Mouse (Mus musculus) bone marrow macrophage, adult 2 months (primary cell): ENCODE data around the gene Nfix. TPM values are rescaled to one million over a fixed set of nuclear protein-coding genes. Genes with fewer than 3 reads are reported as not detected.
A peak's percentile ranks its signal among the peaks of the same experiment; 100 is the strongest.

Experiments used
- H3K27ac ChIP-seq: 2 replicates; pipeline ENCODE4 v1.5.1; 2012; ENCODE audit warnings: low read depth, low read length; ENCODE audit not compliant: insufficient read depth
- H3K4me1 ChIP-seq: 2 replicates; pipeline ENCODE4 v1.6.1; 2012; ENCODE audit warnings: low read length; ENCODE audit not compliant: control insufficient read depth, insufficient read depth
- H3K4me3 ChIP-seq: 2 replicates; pipeline ENCODE4 v1.5.1; 2012; ENCODE audit warnings: mild to moderate bottlenecking, low read length, moderate library complexity; ENCODE audit not compliant: insufficient read depth
- CTCF ChIP-seq: IDR thresholded peaks from 2 replicates; pipeline ENCODE4 v1.5.1; 2012; ENCODE audit warnings: low read depth, mild to moderate bottlenecking, low read length, moderate library complexity
- POLR2A ChIP-seq: IDR thresholded peaks from 2 replicates; pipeline ENCODE4 v1.6.1; 2012; ENCODE audit warnings: mild to moderate bottlenecking, low read depth, low read length, borderline replicate concordance
- polyA plus RNA-seq: library from polyadenylated mRNA; stranded (reverse); fragments of >200 nt; gene quantifications from 2 replicates; pipeline ENCODE4 v1.2.4, GENCODE M21; 2012; ENCODE audit not compliant: missing spikeins, insufficient read depth, insufficient read length

Nfix gene
- polyA plus RNA-seq, 1 experiment: 12.5 TPM

- TF ChIP-seq CTCF (no peak), POLR2A (no peak)
- H3K4me1 ChIP-seq: peaks cover 2% of the 10 kb centered on the region; the same call in 1 of the 2 replicates
- peak overlapping the region; percentile 66 for H3K4me3 ChIP-seq
- H3K27ac ChIP-seq: no peak overlapping the region
These were observed 810 bp downstream of the Nfix start for GRCm38 (mm10) chr8:84799136-84799931.

GRCm38 (mm10) chr8:84798446-84799135 lies 1.6 kb downstream of the Nfix start:
- H3K27ac ChIP-seq: no peak overlapping the region
- TF ChIP-seq POLR2A (no peak), CTCF (no peak)
- H3K4me3 ChIP-seq: peak overlapping the region; percentile 66
- H3K4me1 ChIP-seq: peaks cover 2% of the 10 kb centered on the region; the same call in 1 of the 2 replicates

- no peak overlapping the region for H3K4me3 ChIP-seq
- H3K4me1 ChIP-seq: peaks cover 2% of the 10 kb centered on the region; the same call in 1 of the 2 replicates
- TF ChIP-seq POLR2A (no peak), CTCF (no peak)
- no peak overlapping the region for H3K27ac ChIP-seq
These were observed 2.2 kb downstream of the Nfix start for GRCm38 (mm10) chr8:84797971-84798370.

- no peak overlapping the region for H3K27ac ChIP-seq
These were observed 2.8 kb downstream of the Nfix start for GRCm38 (mm10) chr8:84797256-84797797.

GRCm38 (mm10) chr8:84794486-84794885 lies 5.7 kb downstream of the Nfix start:
- Histone ChIP-seq H3K27ac (no peak overlapping the region), H3K4me3 (no peak overlapping the region), H3K4me1 (no peaks in the 10 kb centered on the region)
- TF ChIP-seq CTCF: no peak
- TF ChIP-seq POLR2A: no peak

More at GRCm38 (mm10) chr8:84797256-84797797, 2.8 kb downstream of the Nfix start:
- TF ChIP-seq CTCF (no peak), POLR2A (no peak)
- peaks cover 2% of the 10 kb centered on the region; the same call in 1 of the 2 replicates for H3K4me1 ChIP-seq
- no peak overlapping the region for H3K4me3 ChIP-seq

- TF ChIP-seq CTCF (no peak), POLR2A (no peak)
- Histone ChIP-seq H3K4me3 (no peak overlapping the region), H3K4me1 (no peaks in the 10 kb centered on the region), H3K27ac (no peak overlapping the region)
These were observed 6.2 kb downstream of the Nfix start for GRCm38 (mm10) chr8:84793791-84794485.

- no peaks in the 10 kb centered on the region for H3K4me1 ChIP-seq
- no peak overlapping the region for H3K27ac ChIP-seq
- H3K4me3 ChIP-seq: no peak overlapping the region
- TF ChIP-seq CTCF: no peak
- TF ChIP-seq POLR2A: no peak
These were observed 7.0 kb downstream of the Nfix start for GRCm38 (mm10) chr8:84793134-84793533.

GRCm38 (mm10) chr8:84792429-84792947 lies 7.7 kb downstream of the Nfix start:
- TF ChIP-seq CTCF (no peak), POLR2A (no peak)
- H3K27ac ChIP-seq: no peak overlapping the region
- no peaks in the 10 kb centered on the region for H3K4me1 ChIP-seq
- no peak overlapping the region for H3K4me3 ChIP-seq

- Histone ChIP-seq H3K27ac (no peak overlapping the region), H3K4me1 (no peaks in the 10 kb centered on the region), H3K4me3 (no peak overlapping the region)
- TF ChIP-seq CTCF: no peak
- TF ChIP-seq POLR2A: no peak
These were observed 9.6 kb downstream of the Nfix start for GRCm38 (mm10) chr8:84790537-84790936.
